Mouse (Mus musculus) cortical plate, adult 2 months (tissue): ENCODE data around the gene Cyb5rl.

Experiments used
- CTCF ChIP-seq: fragments of 200-500 bp; IDR thresholded peaks from 2 replicates; pipeline ENCODE4 v1.5.1; 2011; ENCODE audit warnings: mild to moderate bottlenecking, control low read depth, low read length; ENCODE audit not compliant: insufficient read depth; ENCODE audit errors: extremely low read depth
- POLR2A ChIP-seq: fragments of 200-500 bp; IDR thresholded peaks from 2 replicates; pipeline ENCODE4 v1.6.1; 2011; ENCODE audit warnings: mild to moderate bottlenecking, low read length, control low read depth; ENCODE audit not compliant: insufficient read depth; ENCODE audit errors: extremely low read depth

GRCm38 (mm10) chr4:107066252-107067124, at the start of gene Cyb5rl, which contains the start of gene Mrpl37:
- TF ChIP-seq POLR2A (peak; percentile 95), CTCF (no peak)
